Mouse (Mus musculus): ENCODE data around the gene Olfr718-ps1. TPM values are rescaled to one million over a fixed set of nuclear protein-coding genes. Genes with fewer than 3 reads are reported as not detected.

Olfr718-ps1 gene
- polyA plus RNA-seq, 1 experiment from 2014 or later: 0.07 TPM

GRCm38 (mm10) chr5:143177541-143178200, 30.3 kb upstream of the Olfr718-ps1 start:
- Histone ChIP-seq H3K27ac (ENCODE audit: low read depth, low read length) (no peak overlapping the region), H3K9me3 (ENCODE audit: control insufficient read depth, low read length) (no peaks in the 10 kb centered on the region; the same call in 1 of the 2 replicates), H3K36me3 (ENCODE audit: control insufficient read depth, insufficient read depth, low read length) (peaks cover 23% of the 10 kb centered on the region), H3K27me3 (ENCODE audit: control insufficient read depth, insufficient read depth, low read length) (no peaks in the 10 kb centered on the region), H3K4me3 (ENCODE audit: low read depth, low read length) (no peak overlapping the region), H3K4me2 (ENCODE audit: low read depth, low read length, severe bottlenecking) (no peak overlapping the region), H3K9ac (ENCODE audit: low read length) (no peak overlapping the region), H3K4me1 (replicated peaks; ENCODE audit: control insufficient read depth, insufficient read depth, low read length) (no peaks in the 10 kb centered on the region)
- 89% methylated on average over 3 of the region's 3 CpGs for WGBS
- DNase-seq (ENCODE audit: low spot score) (no peak), ATAC-seq (replicated peaks; ENCODE audit: low FRiP score) (no peak)

DNA sequence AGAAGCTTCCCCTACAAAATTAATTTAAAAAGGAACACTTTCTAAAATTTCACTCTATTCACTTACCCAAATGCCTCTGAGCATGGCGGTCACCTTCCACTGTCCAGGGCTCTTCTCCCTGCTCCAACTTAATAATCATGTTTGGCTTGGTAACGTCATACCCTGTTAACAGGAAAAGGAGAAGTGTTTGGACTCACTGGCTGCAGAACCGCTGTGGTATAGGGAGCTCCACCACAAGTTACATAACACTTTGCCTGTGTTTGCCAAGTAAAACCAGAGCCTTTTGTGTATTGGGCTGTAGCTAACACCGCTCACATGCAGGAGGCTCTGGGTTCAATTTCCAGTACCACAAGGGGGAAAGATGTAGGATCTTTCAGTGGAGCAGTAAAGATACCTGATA, 28.6 kb upstream of the Olfr718-ps1 start:
- no peak overlapping the region for H3K27ac ChIP-seq (ENCODE audit: low read depth, low read length)
- no peak overlapping the region for H3K9ac ChIP-seq (ENCODE audit: low read length)
- no peaks in the 10 kb centered on the region; the same call in 1 of the 2 replicates for H3K9me3 ChIP-seq (ENCODE audit: control insufficient read depth, low read length)
- no peaks in the 10 kb centered on the region for H3K27me3 ChIP-seq (ENCODE audit: control insufficient read depth, insufficient read depth, low read length)
- WGBS: 96% methylated on average over 4 of the region's 4 CpGs
- H3K36me3 ChIP-seq (ENCODE audit: control insufficient read depth, insufficient read depth, low read length): peaks cover 23% of the 10 kb centered on the region
- H3K4me3 ChIP-seq (ENCODE audit: low read depth, low read length): no peak overlapping the region
- DNase-seq (ENCODE audit: low spot score) (no peak), ATAC-seq (replicated peaks; ENCODE audit: low FRiP score) (no peak)
- no peaks in the 10 kb centered on the region for H3K4me1 ChIP-seq (replicated peaks; ENCODE audit: control insufficient read depth, insufficient read depth, low read length)
- no peak overlapping the region for H3K4me2 ChIP-seq (ENCODE audit: low read depth, low read length, severe bottlenecking)

GRCm38 (mm10) chr5:143165508-143166070, 18.2 kb upstream of the Olfr718-ps1 start:
- peak; percentile 62 for DNase-seq (ENCODE audit: low spot score)
- Histone ChIP-seq H3K27me3 (ENCODE audit: control insufficient read depth, insufficient read depth, low read length) (no peaks in the 10 kb centered on the region; the same call in 1 of the 2 replicates), H3K36me3 (ENCODE audit: control insufficient read depth, insufficient read depth, low read length) (no peaks in the 10 kb centered on the region), H3K9me3 (ENCODE audit: control insufficient read depth, low read length) (no peaks in the 10 kb centered on the region), H3K4me1 (replicated peaks; ENCODE audit: control insufficient read depth, insufficient read depth, low read length) (no peaks in the 10 kb centered on the region), H3K4me3 (ENCODE audit: low read depth, low read length) (no peak overlapping the region), H3K27ac (ENCODE audit: low read depth, low read length) (no peak overlapping the region), H3K9ac (ENCODE audit: low read length) (no peak overlapping the region), H3K4me2 (ENCODE audit: low read depth, low read length, severe bottlenecking) (no peak overlapping the region)
- no peak for ATAC-seq (replicated peaks; ENCODE audit: low FRiP score)
- 13% methylated on average over 18 of the region's 18 CpGs for WGBS

DNA sequence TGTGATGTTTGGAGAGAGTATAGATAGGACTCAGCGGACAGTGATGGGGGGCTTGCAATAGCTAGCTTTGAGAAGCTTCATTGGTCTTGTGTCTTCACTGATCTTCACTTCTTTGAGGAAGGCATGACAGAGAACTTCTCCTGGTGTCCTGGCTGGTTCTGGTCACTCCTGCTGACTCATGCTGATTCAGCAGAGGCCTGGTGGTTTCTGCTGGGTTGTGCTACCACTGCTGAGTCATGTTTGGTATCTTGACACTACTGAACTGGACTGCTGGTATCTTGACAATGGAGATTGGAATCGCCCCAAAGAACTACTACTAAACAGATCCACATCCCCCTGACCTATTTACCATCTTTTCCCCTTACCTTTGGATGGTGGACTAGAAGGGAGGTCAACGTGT, 8.2 kb upstream of the Olfr718-ps1 start:
- H3K9ac ChIP-seq (ENCODE audit: low read length): no peak overlapping the region
- no peaks in the 10 kb centered on the region for H3K4me1 ChIP-seq (replicated peaks; ENCODE audit: control insufficient read depth, insufficient read depth, low read length)
- H3K36me3 ChIP-seq (ENCODE audit: control insufficient read depth, insufficient read depth, low read length): no peaks in the 10 kb centered on the region
- no peak overlapping the region for H3K27ac ChIP-seq (ENCODE audit: low read depth, low read length)
- peaks cover 8% of the 10 kb centered on the region for H3K27me3 ChIP-seq (ENCODE audit: control insufficient read depth, insufficient read depth, low read length)
- H3K9me3 ChIP-seq (ENCODE audit: control insufficient read depth, low read length): no peaks in the 10 kb centered on the region; the same call in 1 of the 2 replicates
- ATAC-seq (replicated peaks; ENCODE audit: low FRiP score) (no peak), DNase-seq (ENCODE audit: low spot score) (no peak)
- WGBS: 88% methylated on average over 3 of the region's 3 CpGs
- H3K4me2 ChIP-seq (ENCODE audit: low read depth, low read length, severe bottlenecking): no peak overlapping the region
- H3K4me3 ChIP-seq (ENCODE audit: low read depth, low read length): no peak overlapping the region

DNA sequence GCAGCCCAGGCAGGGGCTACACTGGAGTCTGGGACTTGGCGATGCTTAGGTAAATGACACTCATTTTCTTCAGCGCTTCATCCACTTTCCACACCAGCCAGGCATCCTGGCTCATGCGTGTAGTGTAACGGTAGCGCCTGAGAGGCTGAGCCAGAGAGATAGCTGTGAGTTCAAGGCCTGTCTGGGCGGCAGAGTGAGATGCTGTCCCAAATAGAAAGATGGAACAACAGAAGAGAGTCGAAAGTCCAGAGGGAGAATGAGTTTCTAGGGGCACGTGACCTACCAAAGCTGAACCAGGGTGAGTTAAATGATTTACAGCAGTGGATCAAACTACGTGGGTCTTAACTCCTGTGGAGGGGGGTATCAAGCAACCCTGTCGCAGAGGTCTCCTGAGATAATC, 6.4 kb upstream of the Olfr718-ps1 start:
- no peak overlapping the region for H3K27ac ChIP-seq (ENCODE audit: low read depth, low read length)
- DNase-seq (ENCODE audit: low spot score) (no peak), ATAC-seq (replicated peaks; ENCODE audit: low FRiP score) (no peak)
- no peak overlapping the region for H3K4me3 ChIP-seq (ENCODE audit: low read depth, low read length)
- H3K27me3 ChIP-seq (ENCODE audit: control insufficient read depth, insufficient read depth, low read length): peaks cover 8% of the 10 kb centered on the region
- no peak overlapping the region for H3K9ac ChIP-seq (ENCODE audit: low read length)
- H3K36me3 ChIP-seq (ENCODE audit: control insufficient read depth, insufficient read depth, low read length): no peaks in the 10 kb centered on the region
- 91% methylated on average over 10 of the region's 10 CpGs for WGBS
- H3K4me1 ChIP-seq (replicated peaks; ENCODE audit: control insufficient read depth, insufficient read depth, low read length): no peaks in the 10 kb centered on the region
- H3K9me3 ChIP-seq (ENCODE audit: control insufficient read depth, low read length): no peaks in the 10 kb centered on the region; the same call in 1 of the 2 replicates
- no peak overlapping the region for H3K4me2 ChIP-seq (ENCODE audit: low read depth, low read length, severe bottlenecking)

GRCm38 (mm10) chr5:143150044-143150443, 2.7 kb upstream of the Olfr718-ps1 start:
- Histone ChIP-seq H3K27ac (ENCODE audit: low read depth, low read length) (no peak overlapping the region), H3K4me1 (replicated peaks; ENCODE audit: control insufficient read depth, insufficient read depth, low read length) (no peaks in the 10 kb centered on the region), H3K27me3 (ENCODE audit: control insufficient read depth, insufficient read depth, low read length) (no peaks in the 10 kb centered on the region), H3K4me2 (ENCODE audit: low read depth, low read length, severe bottlenecking) (no peak overlapping the region), H3K9me3 (ENCODE audit: control insufficient read depth, low read length) (no peaks in the 10 kb centered on the region; the same call in 1 of the 2 replicates), H3K36me3 (ENCODE audit: control insufficient read depth, insufficient read depth, low read length) (no peaks in the 10 kb centered on the region), H3K9ac (ENCODE audit: low read length) (no peak overlapping the region), H3K4me3 (ENCODE audit: low read depth, low read length) (no peak overlapping the region)
- DNase-seq (ENCODE audit: low spot score) (no peak), ATAC-seq (replicated peaks; ENCODE audit: low FRiP score) (no peak)
- 84% methylated on average over 2 of the region's 2 CpGs for WGBS

- ATAC-seq (replicated peaks; ENCODE audit: low FRiP score): no peak
- WGBS: 97% methylated on average over 2 of the region's 2 CpGs
- Histone ChIP-seq H3K27me3 (ENCODE audit: control insufficient read depth, insufficient read depth, low read length) (no peaks in the 10 kb centered on the region), H3K27ac (ENCODE audit: low read depth, low read length) (no peak overlapping the region), H3K36me3 (ENCODE audit: control insufficient read depth, insufficient read depth, low read length) (no peaks in the 10 kb centered on the region), H3K9ac (ENCODE audit: low read length) (no peak overlapping the region), H3K4me1 (replicated peaks; ENCODE audit: control insufficient read depth, insufficient read depth, low read length) (no peaks in the 10 kb centered on the region), H3K4me3 (ENCODE audit: low read depth, low read length) (no peak overlapping the region), H3K9me3 (ENCODE audit: control insufficient read depth, low read length) (no peaks in the 10 kb centered on the region; the same call in 1 of the 2 replicates), H3K4me2 (ENCODE audit: low read depth, low read length, severe bottlenecking) (no peak overlapping the region)
- DNase-seq (ENCODE audit: low spot score): no peak
Measured at GRCm38 (mm10) chr5:143149536-143149935, 2.2 kb upstream of the Olfr718-ps1 start.

DNA sequence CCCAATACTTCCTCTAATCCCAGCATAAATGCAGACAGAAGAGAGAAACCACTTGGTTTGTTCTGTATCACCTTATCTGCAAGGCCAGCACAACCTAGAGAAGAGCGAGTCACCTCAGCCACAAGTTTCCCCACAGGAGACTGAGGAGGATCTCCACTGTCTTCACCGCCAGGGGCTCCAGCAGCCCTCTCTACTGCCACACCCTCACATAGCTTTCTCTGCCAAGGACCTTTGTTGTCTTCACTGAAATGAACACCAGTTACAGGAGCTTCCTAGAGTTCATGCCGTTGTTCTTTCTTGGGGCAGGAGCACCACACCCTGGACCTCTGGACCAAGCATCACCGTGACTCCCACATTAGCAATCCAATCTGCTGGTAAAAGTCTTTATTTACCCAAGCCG, 1.3 kb upstream of the Olfr718-ps1 start:
- Histone ChIP-seq H3K27ac (ENCODE audit: low read depth, low read length) (no peak overlapping the region), H3K27me3 (ENCODE audit: control insufficient read depth, insufficient read depth, low read length) (no peaks in the 10 kb centered on the region), H3K4me1 (replicated peaks; ENCODE audit: control insufficient read depth, insufficient read depth, low read length) (no peaks in the 10 kb centered on the region), H3K4me3 (ENCODE audit: low read depth, low read length) (no peak overlapping the region), H3K36me3 (ENCODE audit: control insufficient read depth, insufficient read depth, low read length) (no peaks in the 10 kb centered on the region), H3K9me3 (ENCODE audit: control insufficient read depth, low read length) (no peaks in the 10 kb centered on the region; the same call in 1 of the 2 replicates), H3K9ac (ENCODE audit: low read length) (no peak overlapping the region), H3K4me2 (ENCODE audit: low read depth, low read length, severe bottlenecking) (no peak overlapping the region)
- no peak for ATAC-seq (replicated peaks; ENCODE audit: low FRiP score)
- no peak for DNase-seq (ENCODE audit: low spot score)
- WGBS: 91% methylated on average over 5 of the region's 5 CpGs

DNA sequence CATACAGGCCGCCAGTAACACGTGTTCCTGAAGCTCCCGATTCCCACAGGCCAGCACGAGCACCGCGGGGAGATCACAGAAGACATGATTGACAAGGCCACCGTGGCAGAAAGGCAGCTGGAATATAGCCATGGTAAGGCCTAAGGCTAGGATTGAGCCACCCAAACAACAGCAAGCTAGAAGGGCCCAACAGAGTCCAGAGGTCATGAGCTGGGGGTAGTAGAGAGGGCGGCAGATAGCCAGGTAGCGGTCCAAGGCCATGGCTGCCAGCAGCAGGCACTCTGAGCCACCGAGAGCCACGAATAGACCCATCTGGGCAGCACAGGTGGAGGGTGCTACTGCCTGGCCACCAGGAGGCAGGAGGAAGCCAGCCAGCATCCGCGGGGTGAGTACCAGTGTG, 9.8 kb downstream of the Olfr718-ps1 start:
- H3K27ac ChIP-seq (ENCODE audit: low read depth, low read length): no peak overlapping the region
- H3K9ac ChIP-seq (ENCODE audit: low read length): no peak overlapping the region
- H3K9me3 ChIP-seq (ENCODE audit: control insufficient read depth, low read length): no peaks in the 10 kb centered on the region
- DNase-seq (ENCODE audit: low spot score) (no peak), ATAC-seq (replicated peaks; ENCODE audit: low FRiP score) (no peak)
- H3K4me2 ChIP-seq (ENCODE audit: low read depth, low read length, severe bottlenecking): no peak overlapping the region
- no peaks in the 10 kb centered on the region for H3K27me3 ChIP-seq (ENCODE audit: control insufficient read depth, insufficient read depth, low read length)
- 92% methylated on average over 13 of the region's 13 CpGs for WGBS
- H3K36me3 ChIP-seq (ENCODE audit: control insufficient read depth, insufficient read depth, low read length): no peaks in the 10 kb centered on the region
- H3K4me1 ChIP-seq (replicated peaks; ENCODE audit: control insufficient read depth, insufficient read depth, low read length): no peaks in the 10 kb centered on the region
- no peak overlapping the region for H3K4me3 ChIP-seq (ENCODE audit: low read depth, low read length)
